Mouse (Mus musculus) liver, adult 2 months (tissue): Measurements from ENCODE around the gene G3bp1.

Source experiments
- CTCF ChIP-seq: fragments of 200-500 bp; IDR thresholded peaks from 2 replicates; pipeline ENCODE4 v1.5.1; 2011; ENCODE audit warnings: low read depth, low read length, control low read depth
- POLR2A ChIP-seq: fragments of 200-500 bp; IDR thresholded peaks from 2 replicates; pipeline ENCODE4 v1.6.1; 2011; ENCODE audit warnings: low read length, control low read depth; ENCODE audit not compliant: insufficient read depth; ENCODE audit errors: extremely low read depth

GRCm38 (mm10) chr11:55473219-55473618 lies 3.7 kb downstream of the G3bp1 start:
- TF ChIP-seq CTCF: no peak
- no peak for TF ChIP-seq POLR2A
